Mouse (Mus musculus) adrenal gland, adult (tissue): ENCODE measurements around the gene Olfr1441.

Experiments
- DNase-seq, 2 experiments: peaks; one replicate each; pipeline ENCODE4 v3.0.0; 2022 to 2023; ENCODE audit warnings: low spot score in 1 of 2; ENCODE audit not compliant: inconsistent age in 2 of 2

Gene Olfr1441

DNA sequence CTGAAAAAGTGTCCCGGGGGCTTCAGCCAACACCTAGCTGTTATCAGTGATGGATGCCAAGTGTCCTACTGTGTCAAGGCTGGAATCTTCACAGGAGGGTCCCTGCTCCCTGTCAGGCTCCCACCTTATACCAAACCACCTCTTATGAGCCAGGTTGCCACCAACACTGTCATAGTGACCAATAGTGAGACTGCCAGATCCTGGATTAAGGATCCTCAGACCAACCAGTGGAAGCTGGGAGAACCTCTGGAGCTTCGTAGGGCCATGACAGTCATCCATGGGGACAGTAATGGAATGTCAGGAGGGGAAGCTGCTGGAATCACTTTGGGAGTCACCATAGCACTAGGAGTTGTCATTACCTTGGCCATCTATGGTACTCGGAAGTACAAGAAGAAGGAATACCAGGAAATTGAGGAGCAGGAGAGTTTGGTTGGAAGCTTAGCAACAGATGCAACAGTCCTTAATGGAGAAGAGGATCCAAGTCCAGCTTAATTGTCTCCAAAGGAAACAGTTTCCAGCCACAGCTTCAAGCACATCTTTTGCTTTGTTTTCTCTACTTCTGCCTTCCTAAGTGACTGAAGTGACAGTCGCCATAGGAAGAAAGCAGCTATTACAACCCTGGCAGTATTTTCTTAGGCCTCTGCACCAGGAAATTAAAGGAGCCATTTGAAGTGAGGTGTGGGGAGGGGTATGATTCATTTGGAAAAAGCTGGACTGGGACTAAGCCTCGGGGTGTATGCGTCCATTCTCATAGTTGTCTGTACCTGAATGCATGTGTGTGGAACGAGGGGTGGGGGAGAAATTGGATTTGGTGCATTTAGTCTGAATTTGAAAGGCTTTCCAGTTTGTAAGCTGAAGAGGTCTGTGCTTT, 45.9 kb downstream of the Olfr1441 start:
- peak in 1 of 2 experiments; percentile 35 for DNase-seq

DNA sequence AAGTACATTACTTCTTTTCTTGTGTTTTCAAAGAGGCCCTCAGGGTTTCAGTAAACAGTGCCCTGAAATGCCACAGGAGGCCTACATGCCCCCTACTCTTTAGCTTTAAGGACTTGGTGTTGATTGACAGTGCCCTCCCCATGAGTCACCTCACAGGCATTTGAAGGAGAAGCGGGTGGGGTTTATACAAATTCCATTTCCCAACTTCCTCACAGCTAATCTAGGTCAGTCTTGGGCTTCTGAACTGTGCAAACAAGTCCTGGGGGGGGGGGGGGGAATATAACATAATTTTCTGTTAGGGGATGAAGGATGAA, 46.4 kb downstream of the Olfr1441 start:
- peak; percentile 44 to 79 for DNase-seq

DNA sequence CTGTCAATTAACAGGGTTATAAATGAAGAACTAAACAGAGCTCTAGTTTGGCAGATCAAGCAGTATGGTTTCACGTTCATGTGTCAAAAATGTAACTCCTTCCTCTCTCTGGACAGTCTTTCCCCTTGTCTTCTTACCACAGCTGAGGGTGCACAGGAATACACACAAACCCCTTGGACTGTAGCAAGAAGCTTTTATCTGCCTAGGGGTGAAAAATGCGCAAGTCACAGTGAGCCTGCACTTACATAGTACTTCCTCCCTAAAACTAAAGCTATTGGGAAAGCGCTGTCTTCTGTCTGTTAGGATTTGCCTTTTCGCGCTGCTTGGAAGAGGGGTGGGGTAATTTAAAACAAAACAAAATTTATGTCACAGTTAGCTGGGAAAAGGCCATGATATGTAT, 46.9 kb downstream of the Olfr1441 start:
- peak in 1 of 2 experiments; percentile 45 for DNase-seq

DNA sequence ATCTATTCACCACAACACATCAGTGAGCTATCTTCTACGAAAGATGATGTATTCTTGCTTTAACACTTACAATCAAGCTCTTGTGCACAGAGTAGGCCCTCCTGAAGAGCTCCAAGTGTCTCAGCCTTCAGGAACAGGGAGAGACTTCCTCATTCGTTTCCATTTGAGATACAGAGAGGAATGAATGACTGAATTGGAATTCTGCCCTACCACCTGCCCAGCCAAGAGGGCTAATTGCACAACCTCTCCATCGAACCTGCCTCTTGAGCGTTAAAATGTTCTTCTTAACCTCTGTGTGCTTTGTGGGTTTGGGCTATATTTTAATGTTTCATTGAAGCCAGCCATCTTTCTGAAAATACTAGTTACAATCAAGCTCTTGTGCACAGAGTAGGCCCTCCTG, 47.4 kb downstream of the Olfr1441 start:
- no peak for DNase-seq

DNA sequence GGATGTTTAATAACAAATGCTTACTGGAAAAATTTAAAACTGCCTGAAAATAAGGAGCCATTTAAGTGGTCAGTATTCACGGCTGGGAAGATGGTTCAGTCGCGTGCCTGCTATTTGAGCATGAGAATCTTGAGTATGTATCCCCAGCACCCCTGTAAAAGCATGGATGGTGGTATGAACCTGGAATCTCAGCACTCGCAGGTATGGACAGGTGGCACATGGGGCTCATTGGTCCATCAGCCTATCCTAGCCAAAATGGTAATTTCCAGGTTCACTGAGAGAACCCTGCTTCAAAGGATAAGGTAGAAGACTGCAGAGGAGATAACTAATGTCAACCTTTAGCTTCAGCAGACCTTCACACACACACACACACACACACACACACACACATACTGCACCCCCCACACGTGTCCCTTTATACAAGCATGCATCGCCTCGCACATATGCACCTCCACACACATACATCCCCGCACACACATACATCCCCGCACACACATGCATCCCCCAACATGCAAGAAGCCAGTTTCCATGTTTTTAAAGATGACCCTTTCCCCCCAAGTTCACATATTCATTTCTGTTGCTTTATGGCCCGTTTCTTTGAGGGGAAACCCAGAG, 48.4 kb downstream of the Olfr1441 start:
- DNase-seq, result peak in 1 of 2 experiments; percentile 26

DNA sequence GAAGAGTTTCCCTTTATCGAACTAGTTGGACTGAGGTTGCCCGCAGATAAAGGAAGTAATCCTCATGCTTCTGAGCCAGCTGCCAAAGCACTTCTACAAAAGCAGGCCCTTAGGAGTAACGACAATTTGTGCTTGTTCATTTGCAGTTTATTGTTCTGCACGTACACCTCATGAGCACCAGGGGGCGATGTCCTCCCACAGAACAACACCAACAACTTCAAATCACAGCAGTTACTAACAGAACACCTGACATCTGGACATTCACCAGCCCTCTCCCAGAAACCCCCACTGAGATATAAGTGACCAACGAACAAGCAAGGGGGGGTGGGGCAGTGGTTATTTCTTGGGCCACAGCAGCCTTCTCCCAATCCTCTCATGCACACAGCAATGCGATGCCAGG, 49.0 kb downstream of the Olfr1441 start:
- DNase-seq, result peak; percentile 72 to 89

DNA sequence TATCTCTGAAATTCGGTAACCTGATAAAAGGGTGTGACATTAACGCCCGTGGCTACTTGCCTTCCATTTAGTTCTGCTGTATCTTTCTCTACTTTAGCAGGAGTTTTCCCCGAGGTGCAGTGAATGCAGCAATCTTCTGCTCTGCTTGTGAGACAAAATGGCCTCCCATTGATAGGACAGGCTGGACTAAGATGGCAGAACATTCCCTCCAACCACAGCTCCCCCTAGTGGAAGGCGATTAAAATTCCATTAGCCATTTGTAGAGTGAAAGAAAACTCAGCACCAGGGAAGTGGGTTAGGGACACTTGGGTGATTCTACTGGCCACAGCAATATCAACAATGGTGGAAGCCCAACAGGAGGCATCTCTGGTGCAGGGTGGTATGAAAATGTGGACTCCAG, 50.2 kb downstream of the Olfr1441 start:
- DNase-seq, result peak in 1 of 2 experiments; percentile 78

DNA sequence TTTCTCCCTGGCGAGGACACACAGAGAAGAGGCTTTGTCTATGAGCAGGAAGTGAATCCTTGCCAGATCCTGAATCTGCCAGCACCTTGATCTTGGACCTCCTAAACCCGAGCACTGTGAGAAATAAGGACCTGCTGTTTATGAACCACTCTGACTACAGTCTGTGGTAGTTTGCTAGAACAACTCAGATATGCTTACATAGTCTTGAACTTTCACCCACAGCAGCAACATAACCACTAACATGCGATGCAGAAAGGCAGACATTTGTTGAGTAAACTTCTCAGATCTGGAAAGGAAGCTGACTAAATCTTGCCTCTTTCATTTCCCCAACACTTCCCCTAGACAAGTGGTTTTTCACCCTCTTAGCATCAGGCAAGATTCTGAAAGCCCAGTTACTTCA, 54.6 kb downstream of the Olfr1441 start:
- peak in 1 of 2 experiments; percentile 45 for DNase-seq

DNA sequence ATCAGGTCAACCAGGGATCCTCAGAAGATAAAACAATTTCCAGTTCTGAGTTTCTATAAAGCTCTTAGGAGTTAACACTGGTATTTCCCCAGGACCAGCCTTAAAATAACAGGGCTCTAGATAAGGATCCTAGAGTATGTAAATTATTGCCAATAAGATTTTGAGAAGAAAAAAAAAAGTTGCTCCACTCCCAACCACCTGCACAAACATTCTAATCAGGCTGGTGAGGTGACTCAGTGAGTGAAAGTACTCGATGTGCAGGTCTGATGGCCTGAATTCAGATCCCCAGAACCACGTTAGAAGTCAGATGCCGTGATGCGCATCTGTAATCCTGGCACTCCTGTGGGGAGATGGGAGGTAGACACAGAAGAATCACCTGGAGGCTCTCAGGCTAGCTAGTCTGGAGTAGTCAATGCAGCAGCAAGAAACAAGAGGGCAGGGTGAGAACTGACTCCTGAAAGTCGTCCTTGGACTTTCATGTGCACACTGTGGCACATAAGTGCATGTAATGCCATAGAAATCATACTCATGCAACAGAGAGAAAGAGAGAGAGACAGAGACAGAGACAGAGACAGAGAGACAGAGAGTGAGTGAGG, 55.2 kb downstream of the Olfr1441 start:
- peak in 1 of 2 experiments; percentile 23 for DNase-seq
